Mouse (Mus musculus) splenic B cell, adult 2 months (primary cell): ENCODE measurements around the gene Pck2.

Source experiments
- DNase-seq: peaks from one replicate; pipeline ENCODE4 v3.0.0-alpha.2; 2011; ENCODE audit warnings: low read depth, low spot score
- H3K27me3 ChIP-seq: 2 replicates; pipeline ENCODE4 v1.6.1; 2012; ENCODE audit warnings: mild to moderate bottlenecking, low read length, moderate library complexity, mixed read lengths; ENCODE audit not compliant: control insufficient read depth, poor library complexity, insufficient read depth, severe bottlenecking
- H3K36me3 ChIP-seq: 2 replicates; pipeline ENCODE4 v1.6.1; 2012; ENCODE audit warnings: mild to moderate bottlenecking, low read length, moderate library complexity, mixed read lengths; ENCODE audit not compliant: control insufficient read depth, poor library complexity, insufficient read depth, severe bottlenecking

The Pck2 gene

DNA sequence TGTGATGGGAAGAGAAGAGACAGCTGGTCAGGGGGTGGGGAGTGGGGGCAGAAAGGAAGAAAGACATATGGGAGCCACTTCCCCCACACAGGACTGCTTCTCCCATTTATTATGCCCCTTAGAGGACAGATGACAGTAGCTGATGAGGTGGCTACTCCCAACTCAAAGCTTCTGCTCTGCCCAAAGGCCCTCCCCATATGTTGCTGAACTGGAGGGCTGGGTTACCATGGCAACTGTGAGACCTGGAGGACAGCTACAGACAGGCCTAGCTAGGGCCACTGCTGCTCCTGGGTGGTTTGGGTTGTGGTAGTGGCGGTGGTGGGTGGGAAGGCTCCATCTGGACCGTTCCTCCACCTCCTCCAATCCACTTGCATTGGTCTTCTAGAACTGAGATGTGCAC is 21.2 kb upstream of the Pck2 start:
- DNase-seq, result no peak
- H3K36me3 ChIP-seq, result no peaks in the 10 kb centered on the region

DNA sequence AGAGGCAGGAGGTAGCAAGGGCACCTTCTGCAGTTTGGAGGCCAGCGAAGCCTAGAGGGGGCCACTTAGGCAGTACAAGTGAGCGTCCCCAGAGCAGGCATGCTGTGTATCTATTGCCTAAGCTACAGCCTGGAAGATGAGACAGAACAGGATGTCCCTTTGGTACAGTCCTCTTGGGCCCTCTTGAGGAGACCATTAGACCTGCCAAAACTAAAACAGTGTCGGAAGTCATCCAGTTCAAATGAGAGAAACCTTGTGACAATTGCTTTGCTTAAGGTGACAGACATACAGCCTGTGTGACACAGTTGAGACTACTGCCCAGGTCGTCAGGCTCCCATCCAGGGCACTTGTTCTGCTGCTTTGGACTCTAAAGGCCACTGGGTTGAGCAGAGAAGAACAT is 20.5 kb upstream of the Pck2 start:
- peaks cover 3% of the 10 kb centered on the region; the same call in 1 of the 2 replicates for H3K27me3 ChIP-seq

More for the DNA sequence above, 21.2 kb upstream of the Pck2 start:
- H3K27me3 ChIP-seq, result peaks cover 3% of the 10 kb centered on the region; the same call in 1 of the 2 replicates

DNA sequence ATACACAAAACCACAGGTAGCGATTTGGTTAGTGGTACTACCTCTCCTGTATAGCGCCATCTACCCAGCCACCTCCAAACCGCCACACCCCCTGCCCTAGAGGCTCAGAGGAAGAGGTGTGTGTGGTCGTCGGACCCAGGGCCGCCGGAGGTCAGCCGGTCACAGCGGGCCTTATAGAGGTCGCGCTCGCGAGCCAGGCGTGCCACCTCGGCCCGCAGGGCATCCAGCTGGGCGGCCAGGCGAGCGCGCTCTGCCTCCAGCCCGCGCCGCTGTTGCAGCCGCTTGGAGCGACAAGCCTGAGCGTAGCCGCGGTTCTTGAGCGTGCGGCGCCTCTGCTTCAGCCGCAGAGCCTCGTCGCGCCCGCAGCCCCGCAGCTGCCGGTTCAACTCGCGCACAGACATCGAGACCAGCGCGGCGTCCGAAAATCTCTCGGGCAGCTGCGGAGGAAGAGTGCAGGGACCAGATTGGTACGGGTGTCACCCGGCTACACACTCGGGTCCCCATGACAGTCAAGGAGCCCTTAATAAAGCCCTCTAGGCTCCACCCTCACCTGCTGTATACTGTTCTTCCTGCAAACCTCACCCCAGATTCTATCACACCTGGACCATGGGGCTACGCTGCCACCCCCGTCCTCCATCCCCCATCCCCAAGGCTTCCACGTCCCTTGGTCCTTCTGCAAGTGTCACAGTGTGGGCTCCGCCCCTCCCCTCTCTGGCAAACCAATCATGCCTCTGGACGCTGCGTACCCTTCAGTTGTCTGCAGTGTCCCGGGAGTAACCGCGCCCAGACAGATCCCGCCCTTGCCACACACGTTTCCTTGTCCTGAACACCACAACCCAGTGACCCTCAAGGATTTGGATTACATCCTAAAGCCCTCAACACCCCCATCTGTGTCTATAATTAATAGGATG is 19.4 kb upstream of the Pck2 start:
- peak; percentile 41 for DNase-seq
- peaks cover 3% of the 10 kb centered on the region; the same call in 1 of the 2 replicates for H3K27me3 ChIP-seq
- H3K36me3 ChIP-seq, result no peaks in the 10 kb centered on the region

More for the DNA sequence above, 20.5 kb upstream of the Pck2 start:
- DNase-seq, result no peak
- no peaks in the 10 kb centered on the region for H3K36me3 ChIP-seq

DNA sequence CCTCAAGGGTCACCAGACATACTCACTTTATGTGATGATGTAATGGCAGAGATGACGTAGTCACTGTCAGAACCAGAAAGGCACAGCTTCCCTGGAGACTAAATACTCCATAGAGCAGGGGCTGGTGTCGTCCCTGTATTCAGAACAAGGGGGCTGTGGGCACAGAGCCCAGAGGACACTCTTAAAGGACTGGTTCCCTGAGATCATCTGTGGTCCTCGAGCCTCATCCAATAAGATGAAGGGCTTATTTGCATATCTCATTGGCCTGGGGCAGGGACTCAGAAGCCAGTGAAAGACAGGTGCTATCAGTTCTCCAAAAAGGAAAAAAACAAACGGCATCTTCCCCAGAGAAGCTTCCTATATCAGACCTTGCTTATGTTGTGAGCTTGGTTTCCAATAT is 16.0 kb upstream of the Pck2 start:
- Histone ChIP-seq H3K27me3 (peaks cover 3% of the 10 kb centered on the region; the same call in 1 of the 2 replicates), H3K36me3 (no peaks in the 10 kb centered on the region)
- no peak for DNase-seq

DNA sequence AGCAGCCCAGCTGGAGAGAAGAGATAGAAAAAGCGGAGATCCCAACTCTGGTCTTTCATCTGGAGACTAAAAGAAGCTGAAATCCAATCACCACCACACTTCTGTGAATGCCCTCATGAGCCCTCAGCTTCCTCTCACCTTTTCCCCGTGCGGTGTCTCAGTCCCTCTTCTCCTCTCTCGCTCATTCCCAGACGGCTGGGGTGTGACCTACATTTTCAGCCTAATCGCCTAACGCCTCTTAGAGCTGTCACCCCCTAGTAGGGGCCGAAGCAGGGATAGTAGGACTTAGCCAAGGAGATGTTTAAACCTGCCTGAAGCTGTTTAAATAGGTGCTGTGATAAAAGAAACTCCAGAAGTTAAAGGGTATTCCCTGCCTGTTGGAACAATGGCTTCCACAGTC is 15.3 kb upstream of the Pck2 start, which contains the start of gene Nrl:
Nrl (minus strand) TSS at position 197 of the 400 bp plus-strand sequence.
- DNase-seq, result no peak
- no peaks in the 10 kb centered on the region for H3K36me3 ChIP-seq
- H3K27me3 ChIP-seq, result peaks cover 3% of the 10 kb centered on the region; the same call in 1 of the 2 replicates

DNA sequence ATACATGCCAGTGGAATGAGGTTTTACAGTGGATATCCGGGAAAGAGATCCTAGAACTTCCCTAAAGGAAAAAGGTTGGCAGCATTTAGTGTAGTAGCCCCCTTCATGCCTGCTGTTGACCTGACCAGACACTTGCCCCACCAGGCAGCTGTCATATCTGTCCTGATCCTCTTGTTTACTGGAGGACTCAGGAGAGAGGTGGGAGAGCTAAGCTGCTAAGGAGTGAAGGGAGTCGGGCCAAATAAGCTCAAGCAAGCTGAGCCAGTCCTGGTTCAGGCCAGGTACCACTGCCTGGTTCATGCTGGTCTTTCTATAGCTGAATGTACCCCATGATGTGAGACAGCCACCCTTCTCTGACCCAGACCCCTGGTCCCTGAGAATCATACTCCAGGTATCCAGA is 13.4 kb upstream of the Pck2 start:
- Histone ChIP-seq H3K27me3 (no peaks in the 10 kb centered on the region), H3K36me3 (no peaks in the 10 kb centered on the region)
- no peak for DNase-seq

DNA sequence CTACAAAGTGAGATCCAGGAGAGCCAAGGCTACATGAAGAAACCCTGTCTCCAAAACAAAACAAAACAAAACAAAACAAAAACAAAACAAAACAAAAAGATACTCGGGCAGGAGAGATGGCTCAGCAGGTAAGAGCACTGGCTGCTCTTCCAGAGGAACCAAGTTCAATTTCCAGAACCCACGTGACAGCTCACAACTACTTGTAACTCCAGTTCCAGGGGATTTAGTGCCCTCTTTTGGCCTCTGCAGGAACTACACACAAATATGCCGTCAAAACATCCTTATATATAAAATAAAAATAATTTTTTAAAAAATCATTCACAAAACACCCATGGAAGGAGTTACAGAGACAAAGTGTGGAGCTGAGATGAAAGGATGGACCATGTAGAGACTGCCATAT is 12.1 kb upstream of the Pck2 start:
- Histone ChIP-seq H3K36me3 (no peaks in the 10 kb centered on the region), H3K27me3 (no peaks in the 10 kb centered on the region)
- DNase-seq, result peak; percentile 77

DNA sequence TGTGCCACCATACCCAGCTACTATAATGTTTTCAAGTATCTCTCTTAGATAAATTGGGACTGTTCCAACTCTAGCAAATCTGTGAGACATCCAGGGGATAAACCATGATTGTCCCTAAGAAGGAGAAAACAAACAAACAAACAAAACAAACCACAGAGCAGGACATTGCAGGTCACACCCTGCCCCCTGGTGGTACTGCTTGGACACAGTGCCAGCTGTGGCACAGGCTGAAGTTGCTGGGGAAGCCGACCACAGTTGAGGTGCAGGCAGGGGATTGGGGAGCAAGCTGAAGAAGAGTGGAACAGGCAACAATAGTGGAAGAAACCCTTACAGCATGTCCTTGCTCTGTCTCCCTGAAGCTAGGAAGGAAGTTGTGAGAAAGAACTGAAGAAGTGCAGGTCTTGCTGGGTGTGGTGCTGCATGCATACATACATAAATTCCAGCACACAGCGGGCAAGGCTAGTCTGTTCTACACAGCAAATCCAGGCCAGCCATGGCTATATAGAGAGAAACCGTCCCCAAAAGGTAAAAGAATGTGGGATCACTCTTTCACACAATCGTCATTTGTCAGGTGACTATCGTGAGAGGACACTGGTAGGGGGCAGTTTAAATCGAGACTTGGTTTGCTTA is 3.8 kb upstream of the Pck2 start:
- DNase-seq, result peak; percentile 61
- Histone ChIP-seq H3K27me3 (no peaks in the 10 kb centered on the region), H3K36me3 (no peaks in the 10 kb centered on the region)

DNA sequence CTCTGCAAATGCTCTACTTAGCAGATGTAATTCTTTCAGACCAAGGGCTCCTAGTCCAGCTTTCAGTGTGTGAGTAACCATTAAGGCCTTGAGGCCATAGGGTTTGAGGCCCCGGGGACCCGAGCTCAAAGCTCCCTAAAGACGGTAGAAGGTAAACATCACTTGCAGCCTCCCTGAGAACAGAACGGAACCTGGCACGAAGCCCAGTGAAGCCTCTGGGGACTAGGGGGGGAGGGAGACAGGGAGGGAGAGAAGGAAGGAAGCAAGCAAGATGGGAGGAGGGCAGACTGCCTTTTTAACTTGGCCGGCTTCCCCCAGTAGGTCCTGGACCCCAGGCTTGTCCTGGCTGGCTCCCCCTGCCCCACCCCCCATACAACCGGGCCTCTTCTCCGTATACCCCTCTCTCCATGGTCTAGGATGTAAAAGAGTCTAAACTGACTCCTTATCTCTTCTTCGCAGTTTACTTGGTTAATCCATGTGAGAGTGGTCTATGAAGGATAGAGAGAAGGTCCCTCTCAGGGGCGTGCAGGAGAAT is 788 bp downstream of the Pck2 start:
- DNase-seq, result peak; percentile 84
- H3K27me3 ChIP-seq, result no peaks in the 10 kb centered on the region
- peaks cover 2% of the 10 kb centered on the region; the same call in 1 of the 2 replicates for H3K36me3 ChIP-seq

DNA sequence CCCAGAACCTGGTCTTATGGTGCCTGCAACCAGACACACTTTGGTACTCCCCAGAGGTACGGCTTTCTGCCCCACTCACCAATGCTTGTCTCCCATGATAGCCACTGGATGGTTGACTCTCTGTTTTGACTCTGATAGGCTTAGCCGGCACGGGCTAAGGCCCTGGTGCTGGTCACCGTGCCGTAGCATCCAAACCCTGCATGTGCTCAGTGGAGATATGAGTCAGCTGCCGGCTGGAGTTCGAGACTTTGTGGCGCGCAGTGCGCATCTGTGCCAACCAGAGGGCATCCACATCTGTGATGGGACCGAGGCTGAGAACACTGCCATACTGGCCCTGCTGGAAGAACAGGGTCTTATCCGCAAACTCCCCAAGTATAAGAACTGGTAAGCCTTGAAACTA is 2.2 kb downstream of the Pck2 start:
- no peak for DNase-seq
- peaks cover 4% of the 10 kb centered on the region; the same call in 1 of the 2 replicates for H3K36me3 ChIP-seq
- no peaks in the 10 kb centered on the region for H3K27me3 ChIP-seq

DNA sequence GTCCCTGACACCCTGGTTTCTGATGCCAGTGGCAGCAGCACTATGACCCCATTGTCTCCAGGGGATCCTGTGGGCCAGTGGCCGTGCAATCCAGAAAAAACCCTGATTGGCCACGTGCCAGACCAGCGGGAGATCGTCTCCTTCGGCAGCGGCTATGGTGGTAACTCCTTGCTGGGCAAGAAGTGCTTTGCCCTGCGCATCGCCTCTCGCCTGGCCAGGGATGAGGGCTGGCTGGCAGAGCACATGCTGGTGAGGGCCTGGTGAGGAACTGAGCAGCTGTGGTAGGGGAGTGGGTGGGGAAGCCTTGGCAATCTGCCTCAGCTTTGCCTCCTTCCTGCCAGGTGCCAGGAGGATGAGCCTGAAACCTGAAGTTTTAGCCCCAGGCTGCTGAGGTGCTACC is 4.3 kb downstream of the Pck2 start:
- DNase-seq, result no peak
- H3K27me3 ChIP-seq, result no peaks in the 10 kb centered on the region
- peaks cover 16% of the 10 kb centered on the region for H3K36me3 ChIP-seq

DNA sequence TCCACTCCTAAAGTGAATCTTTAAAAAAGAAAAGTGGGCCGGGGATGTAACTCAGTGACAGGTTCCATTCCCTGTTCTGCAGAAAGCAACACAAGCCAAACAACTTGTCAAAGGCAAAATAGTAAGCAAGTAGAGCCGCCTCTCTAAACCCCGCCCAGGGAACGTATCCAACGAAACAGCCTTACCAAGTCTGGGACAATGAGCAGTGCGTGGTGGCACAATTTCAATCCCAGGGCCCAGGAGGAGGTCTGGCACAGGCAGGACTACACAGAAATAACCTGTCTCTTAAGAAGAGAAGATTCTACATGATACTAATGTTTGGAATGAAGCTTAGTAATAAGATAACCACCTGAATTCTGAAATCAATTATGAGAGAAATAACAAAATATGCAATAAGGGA is 10.1 kb downstream of the Pck2 start:
- no peaks in the 10 kb centered on the region for H3K27me3 ChIP-seq
- H3K36me3 ChIP-seq, result peaks cover 16% of the 10 kb centered on the region
- DNase-seq, result no peak

DNA sequence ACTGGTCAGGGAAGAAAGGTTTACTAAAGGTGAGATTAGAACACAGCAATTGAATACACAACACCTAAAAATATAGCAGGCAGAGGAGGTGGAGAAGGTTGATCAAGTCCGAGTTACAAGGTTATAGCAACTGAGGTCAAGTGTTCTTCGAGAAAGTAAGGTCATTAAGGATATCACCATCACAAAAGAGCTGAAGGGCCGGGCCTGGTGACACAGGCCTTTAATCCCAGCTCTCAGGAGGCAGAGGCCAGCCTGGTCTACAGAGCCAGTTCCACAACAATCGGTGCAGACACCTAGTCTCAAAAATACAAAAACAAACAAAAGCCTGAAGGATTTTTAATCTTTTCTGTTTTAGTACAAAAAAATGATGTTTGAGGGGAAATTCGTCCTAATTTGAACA is 11.3 kb downstream of the Pck2 start:
- Histone ChIP-seq H3K36me3 (peaks cover 11% of the 10 kb centered on the region), H3K27me3 (no peaks in the 10 kb centered on the region)
- DNase-seq, result no peak

DNA sequence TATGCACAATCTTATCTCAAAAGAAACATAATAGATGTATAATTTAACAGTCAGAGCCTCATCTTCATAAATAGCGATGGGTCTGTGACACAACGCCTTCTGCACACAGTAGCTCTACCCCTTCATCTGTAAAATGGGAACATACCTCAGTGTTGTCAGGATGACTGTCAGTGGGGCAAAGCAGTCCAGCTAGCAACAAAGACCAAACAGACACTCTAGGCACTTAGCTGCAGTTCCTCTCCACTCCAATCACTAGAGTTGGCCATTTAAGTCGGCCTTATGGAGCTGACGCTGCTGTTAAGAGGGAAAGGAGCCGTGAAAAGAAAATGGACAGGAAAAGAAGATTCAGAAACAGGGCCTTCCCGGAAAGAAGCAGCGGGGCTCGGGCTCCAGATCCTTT is 11.7 kb downstream of the Pck2 start:
- Histone ChIP-seq H3K27me3 (no peaks in the 10 kb centered on the region), H3K36me3 (peaks cover 11% of the 10 kb centered on the region)
- DNase-seq, result no peak

DNA sequence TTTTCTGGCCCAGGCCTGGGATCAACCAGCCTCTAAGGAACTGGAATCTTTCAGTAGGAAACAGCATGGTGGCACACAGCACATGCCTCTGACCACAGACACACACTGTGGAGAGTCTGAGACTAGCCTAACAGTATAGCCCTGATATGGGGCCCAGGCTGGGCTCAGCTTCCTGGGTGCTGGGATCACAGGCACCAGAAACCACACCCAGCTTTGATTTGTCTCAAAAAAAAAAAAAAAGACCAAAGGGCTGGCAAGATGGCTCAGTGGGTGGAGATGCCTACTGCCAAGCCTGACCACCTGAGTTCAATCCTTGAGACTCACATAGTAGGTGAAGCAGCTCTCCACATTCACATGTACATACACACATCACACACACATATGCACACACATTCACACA is 14.6 kb downstream of the Pck2 start:
- Histone ChIP-seq H3K36me3 (no peaks in the 10 kb centered on the region), H3K27me3 (no peaks in the 10 kb centered on the region; the same call in 1 of the 2 replicates)
- no peak for DNase-seq
